Mouse (Mus musculus) left cerebral cortex, adult 2 months (tissue): ENCODE measurements around the gene Agpat4. TPM values are rescaled to one million over a fixed set of nuclear protein-coding genes. Genes with fewer than 3 reads are reported as not detected.

Experiments
- DNase-seq, 2 experiments: peaks; one replicate each; pipeline ENCODE4 v3.0.0; 2021 to 2022; ENCODE audit warnings: low spot score in 2 of 2, mixed read lengths in 1 of 2; ENCODE audit errors: extremely low spot score in 1 of 2
- H3K27ac ChIP-seq: fragments of 200-600 bp; 2 replicates; pipeline ENCODE4 v1.8.1; 2022
- H3K4me3 ChIP-seq: fragments of 200-600 bp; 2 replicates; pipeline ENCODE4 v1.8.1; 2022
- CTCF ChIP-seq: fragments of 200-600 bp; IDR thresholded peaks from 2 replicates; pipeline ENCODE4 v1.8.1; 2022; ENCODE audit warnings: antibody characterized with exemption, mild to moderate bottlenecking, moderate library complexity
- intact Hi-C: fragments of 180-260 bp; cut with DNase I; formaldehyde crosslinking; loops from one replicate; pipeline ENCODE4 v1.15.1; 2025
- total RNA-seq, 2 experiments: library from RNA; stranded (reverse); gene quantifications; 2 replicates each; pipeline ENCODE4 v1.2.3; 2021

The Agpat4 gene
- total RNA-seq, 2 experiments from 2014 or later = 55.8 to 59.3 TPM

DNA sequence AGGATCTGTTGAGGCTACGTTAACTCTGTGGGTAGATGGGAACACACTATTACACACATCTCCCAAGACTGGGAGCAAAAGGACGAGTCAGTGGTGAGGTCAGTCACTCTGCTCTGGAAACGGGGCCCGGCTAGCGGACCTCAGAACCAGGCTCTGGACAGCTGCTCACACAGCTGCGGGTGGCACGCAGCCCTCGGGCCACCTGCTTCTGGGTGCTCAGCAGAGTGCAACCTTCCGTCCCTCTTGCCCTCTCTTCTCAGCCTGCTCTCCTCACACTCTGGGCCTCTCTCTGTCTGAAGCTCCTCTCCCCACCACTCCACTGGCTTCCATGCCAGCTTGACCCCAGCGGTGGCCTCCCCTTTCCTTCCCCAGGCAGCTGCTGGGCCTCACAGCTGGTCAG is 150.0 kb downstream of the Agpat4 start:
- H3K27ac ChIP-seq = no peak overlapping the region
- no peak overlapping the region for H3K4me3 ChIP-seq
- intact Hi-C loops = no loop called here
- no peak for DNase-seq
- TF ChIP-seq CTCF = no peak

Other genes with a start within 250 kb of the Agpat4 start
- gene Map3k4, start 200.1 kb downstream of the Agpat4 start, total RNA-seq = 10 to 100 TPM; 50.0 to 50.2 TPM